Mouse (Mus musculus) induced T-regulatory cell, adult 2 months (primary cell): ENCODE measurements around the gene Isg20l2.
A peak's percentile ranks its signal among the peaks of the same experiment; 100 is the strongest.

Experiments used
- DNase-seq: peaks from one replicate; pipeline ENCODE4 v3.0.0-alpha.2; 2012; ENCODE audit warnings: low read depth

The Isg20l2 gene

GRCm38 (mm10) chr3:87947056-87947810 lies 17.1 kb downstream of the Isg20l2 start:
- DNase-seq = peak; percentile 43

- DNase-seq = no peak
Observed at GRCm38 (mm10) chr3:87947811-87948199, 17.7 kb downstream of the Isg20l2 start.

- peak; percentile 53 for DNase-seq
Observed at GRCm38 (mm10) chr3:87948378-87949265, 18.5 kb downstream of the Isg20l2 start, which contains the start of gene Crabp2. Gene Crabp2 (plus strand): TSS chr3:87948666.

GRCm38 (mm10) chr3:87949266-87949954 lies 19.3 kb downstream of the Isg20l2 start:
- no peak for DNase-seq

- no peak for DNase-seq
Observed at GRCm38 (mm10) chr3:87949955-87950515, 19.9 kb downstream of the Isg20l2 start.

GRCm38 (mm10) chr3:87951946-87952345 lies 21.8 kb downstream of the Isg20l2 start:
- DNase-seq = no peak

- DNase-seq = no peak
Observed at GRCm38 (mm10) chr3:87952440-87952839, 22.3 kb downstream of the Isg20l2 start.

GRCm38 (mm10) chr3:87958056-87958455 lies 27.9 kb downstream of the Isg20l2 start:
- DNase-seq = no peak

- no peak for DNase-seq
Observed at GRCm38 (mm10) chr3:87958476-87958875, 28.4 kb downstream of the Isg20l2 start.

- no peak for DNase-seq
Observed at GRCm38 (mm10) chr3:87958967-87959366, 28.9 kb downstream of the Isg20l2 start.

GRCm38 (mm10) chr3:87959371-87959770 lies 29.3 kb downstream of the Isg20l2 start:
- DNase-seq = no peak

GRCm38 (mm10) chr3:87960191-87960585 lies 30.1 kb downstream of the Isg20l2 start:
- DNase-seq = no peak

- peak; percentile 88 for DNase-seq
Observed at GRCm38 (mm10) chr3:87960586-87961191, 30.6 kb downstream of the Isg20l2 start.

GRCm38 (mm10) chr3:87970184-87970938 lies 40.2 kb downstream of the Isg20l2 start:
- peak; percentile 85 for DNase-seq

GRCm38 (mm10) chr3:87970939-87971488 lies 40.9 kb downstream of the Isg20l2 start, which contains the start of gene Nes:
Gene Nes (plus strand): TSS chr3:87971078.
- DNase-seq = peak; percentile 34

- DNase-seq = no peak
Observed at GRCm38 (mm10) chr3:87971489-87972202, 41.5 kb downstream of the Isg20l2 start.

GRCm38 (mm10) chr3:87972203-87972664 lies 42.1 kb downstream of the Isg20l2 start:
- no peak for DNase-seq

- DNase-seq = no peak
Observed at GRCm38 (mm10) chr3:87972776-87973175, 42.7 kb downstream of the Isg20l2 start.

GRCm38 (mm10) chr3:87973593-87974380 lies 43.7 kb downstream of the Isg20l2 start:
- no peak for DNase-seq
